Mouse (Mus musculus) MEL (cell line): ENCODE data around the gene Erbb4. TPM values are rescaled to one million over a fixed set of nuclear protein-coding genes. Genes with fewer than 3 reads are reported as not detected.

Experiments
- DNase-seq: peaks from one replicate; pipeline ENCODE4 v3.0.0; 2011; ENCODE audit warnings: low read depth, low spot score
- H3K27ac ChIP-seq: 2 replicates; pipeline ENCODE4 v1.5.1; 2012; ENCODE audit warnings: low read depth, mild to moderate bottlenecking, control low read depth, low read length, moderate library complexity; ENCODE audit not compliant: control insufficient read depth
- H3K27me3 ChIP-seq, 2 experiments: fragments of 150-350 bp in 1 of 2; sonication (generic) in 1 of 2; 2 replicates each; pipeline ENCODE4 v1.6.1; 2012; ENCODE audit warnings: low read length in 2 of 2, mild to moderate bottlenecking in 2 of 2, improper control_type of control experiment in 1 of 2, moderate library complexity in 1 of 2; ENCODE audit not compliant: insufficient read depth in 2 of 2, control insufficient read depth in 1 of 2
- H3K36me3 ChIP-seq, 2 experiments: 2 replicates each; pipeline ENCODE4 v1.6.1; 2012 to 2014; ENCODE audit warnings: low read length in 2 of 2, improper control_type of control experiment in 1 of 2, inconsistent platforms in 1 of 2, mild to moderate bottlenecking in 1 of 2; ENCODE audit not compliant: insufficient read depth in 2 of 2, control insufficient read depth in 1 of 2
- H3K4me1 ChIP-seq, 2 experiments: fragments of 150-350 bp in 1 of 2; sonication (generic) in 1 of 2; 2 replicates each; pipeline ENCODE4 v1.6.1; 2012; ENCODE audit warnings: low read length in 2 of 2, improper control_type of control experiment in 1 of 2, mild to moderate bottlenecking in 1 of 2; ENCODE audit not compliant: insufficient read depth in 2 of 2, control insufficient read depth in 1 of 2
- H3K4me3 ChIP-seq, 2 experiments: fragments of 150-350 bp in 1 of 2; sonication (generic) in 1 of 2; 2 replicates each; pipeline ENCODE4 v1.5.1; 2012; ENCODE audit warnings: low read depth in 2 of 2, low read length in 2 of 2, mild to moderate bottlenecking in 2 of 2, moderate library complexity in 2 of 2, control low read depth in 1 of 2, improper control_type of control experiment in 1 of 2; ENCODE audit not compliant: control insufficient read depth in 1 of 2, insufficient read depth in 1 of 2
- H3K79me2 ChIP-seq: 2 replicates; pipeline ENCODE4 v1.6.1; 2012; ENCODE audit warnings: mild to moderate bottlenecking, low read length, moderate library complexity; ENCODE audit not compliant: control insufficient read depth, poor library complexity, insufficient read depth
- H3K9ac ChIP-seq: 2 replicates; pipeline ENCODE4 v1.6.1; 2012; ENCODE audit warnings: low read depth, mild to moderate bottlenecking, control low read depth, low read length, moderate library complexity; ENCODE audit not compliant: control insufficient read depth, poor library complexity, severe bottlenecking
- H3K9me3 ChIP-seq: fragments of 150-350 bp; sonication (generic); replicated peaks from 2 replicates; pipeline ENCODE4 v1.6.1; 2012; ENCODE audit warnings: mild to moderate bottlenecking, low read length, improper control_type of control experiment, moderate library complexity; ENCODE audit not compliant: insufficient read depth
- BHLHE40 ChIP-seq: IDR thresholded peaks from 2 replicates; pipeline ENCODE4 v1.6.1; 2012; ENCODE audit warnings: low read depth, mild to moderate bottlenecking, inconsistent platforms, low read length, improper control_type of control experiment, borderline replicate concordance
- CTCF ChIP-seq, 3 experiments: IDR thresholded peaks in 2 of 3; conservative IDR thresholded peaks in 1 of 3; 2 replicates each; pipeline ENCODE4 v1.5.1; 2011 to 2012; ENCODE audit warnings: low read length in 3 of 3, low read depth in 2 of 3, mild to moderate bottlenecking in 2 of 3, improper control_type of control experiment in 1 of 3, inconsistent platforms in 1 of 3, mixed read lengths in 1 of 3, moderate library complexity in 1 of 3; ENCODE audit not compliant: control insufficient read depth in 1 of 3, insufficient read depth in 1 of 3, poor library complexity in 1 of 3, severe bottlenecking in 1 of 3
- E2F4 ChIP-seq: IDR thresholded peaks from 2 replicates; pipeline ENCODE4 v1.6.1; 2011; ENCODE audit warnings: low read depth, low read length, improper control_type of control experiment, borderline replicate concordance
- ELF1 ChIP-seq: IDR thresholded peaks from 2 replicates; pipeline ENCODE4 v1.6.1; 2014; ENCODE audit warnings: low read depth, mild to moderate bottlenecking, inconsistent platforms, low read length, improper control_type of control experiment, moderate library complexity
- ETS1 ChIP-seq: IDR thresholded peaks from 2 replicates; pipeline ENCODE4 v1.6.1; 2012; ENCODE audit warnings: low read depth, mild to moderate bottlenecking, inconsistent platforms, low read length, improper control_type of control experiment, moderate library complexity
- GABPA ChIP-seq: IDR thresholded peaks from 2 replicates; pipeline ENCODE4 v1.6.1; 2012; ENCODE audit warnings: low read depth, mild to moderate bottlenecking, inconsistent platforms, low read length, improper control_type of control experiment, moderate library complexity
- HCFC1 ChIP-seq: IDR thresholded peaks from 2 replicates; pipeline ENCODE4 v1.6.1; 2012; ENCODE audit warnings: low read depth, mild to moderate bottlenecking, inconsistent platforms, low read length, improper control_type of control experiment, moderate library complexity
- JUND ChIP-seq: IDR thresholded peaks from 2 replicates; pipeline ENCODE4 v1.6.1; 2011; ENCODE audit warnings: low read depth, mild to moderate bottlenecking, improper control_type of control experiment, low read length
- KAT2A ChIP-seq: conservative IDR thresholded peaks from 2 replicates; pipeline ENCODE4 v1.6.1; 2012; ENCODE audit warnings: low read depth, low read length, improper control_type of control experiment, inconsistent platforms
- MAFK ChIP-seq: IDR thresholded peaks from 2 replicates; pipeline ENCODE4 v1.6.1; 2011; ENCODE audit warnings: low read depth, mild to moderate bottlenecking, low read length, improper control_type of control experiment, borderline replicate concordance
- MAZ ChIP-seq: IDR thresholded peaks from 2 replicates; pipeline ENCODE4 v1.6.1; 2012; ENCODE audit warnings: low read depth, mild to moderate bottlenecking, inconsistent platforms, low read length, improper control_type of control experiment
- MEF2A ChIP-seq: IDR thresholded peaks from 2 replicates; pipeline ENCODE4 v1.6.1; 2014; ENCODE audit warnings: low read depth, mild to moderate bottlenecking, inconsistent platforms, low read length, improper control_type of control experiment; ENCODE audit not compliant: poor library complexity, insufficient replicate concordance, severe bottlenecking; ENCODE audit errors: extremely low read depth
- MXI1 ChIP-seq: IDR thresholded peaks from 2 replicates; pipeline ENCODE4 v1.6.1; 2011; ENCODE audit warnings: mild to moderate bottlenecking, low read depth, low read length, improper control_type of control experiment
- POLR2A ChIP-seq, 2 experiments: IDR thresholded peaks; 2 replicates each; pipeline ENCODE4 v1.6.1; 2011 to 2012; ENCODE audit warnings: low read length in 2 of 2, mild to moderate bottlenecking in 2 of 2, control low read depth in 1 of 2, improper control_type of control experiment in 1 of 2, low read depth in 1 of 2, moderate library complexity in 1 of 2; ENCODE audit not compliant: control insufficient read depth in 1 of 2, insufficient read depth in 1 of 2, poor library complexity in 1 of 2
- POLR2AphosphoS2 ChIP-seq: IDR thresholded peaks from 2 replicates; pipeline ENCODE4 v1.6.1; 2011; ENCODE audit warnings: low read length, improper control_type of control experiment
- POLR2AphosphoS5 ChIP-seq: IDR thresholded peaks from 2 replicates; pipeline ENCODE4 v1.6.1; 2012; ENCODE audit warnings: low read depth, borderline replicate concordance, mild to moderate bottlenecking, inconsistent platforms, low read length, moderate library complexity, mixed read lengths
- RAD21 ChIP-seq: IDR thresholded peaks from 2 replicates; pipeline ENCODE4 v1.6.1; 2011; ENCODE audit warnings: mild to moderate bottlenecking, low read depth, low read length, improper control_type of control experiment
- SIN3A ChIP-seq: IDR thresholded peaks from 2 replicates; pipeline ENCODE4 v1.6.1; 2012; ENCODE audit warnings: low read length, improper control_type of control experiment, inconsistent platforms
- SMC3 ChIP-seq: IDR thresholded peaks from 2 replicates; pipeline ENCODE4 v1.6.1; 2011; ENCODE audit warnings: low read depth, low read length, improper control_type of control experiment
- TAL1 ChIP-seq: IDR thresholded peaks from 2 replicates; pipeline ENCODE4 v1.6.1; 2012; ENCODE audit warnings: mild to moderate bottlenecking, inconsistent platforms, low read length, moderate library complexity, mixed read lengths
- TBP ChIP-seq: IDR thresholded peaks from 2 replicates; pipeline ENCODE4 v1.8.0; 2011; ENCODE audit warnings: low read depth, low read length, improper control_type of control experiment
- TCF12 ChIP-seq: IDR thresholded peaks from 2 replicates; pipeline ENCODE4 v1.6.1; 2014; ENCODE audit warnings: low read depth, mild to moderate bottlenecking, inconsistent platforms, low read length, improper control_type of control experiment, moderate library complexity
- USF1 ChIP-seq: IDR thresholded peaks from 2 replicates; pipeline ENCODE4 v1.6.1; 2014; ENCODE audit warnings: low read depth, mild to moderate bottlenecking, inconsistent platforms, low read length, improper control_type of control experiment, moderate library complexity
- USF2 ChIP-seq, 2 experiments: IDR thresholded peaks; 2 replicates each; pipeline ENCODE4 v1.6.1; 2011 to 2012; ENCODE audit warnings: improper control_type of control experiment in 2 of 2, low read length in 2 of 2, borderline replicate concordance in 1 of 2, inconsistent platforms in 1 of 2, low read depth in 1 of 2, mild to moderate bottlenecking in 1 of 2; ENCODE audit not compliant: insufficient read depth in 1 of 2
- ZC3H11A ChIP-seq: IDR thresholded peaks from 2 replicates; pipeline ENCODE4 v1.6.1; 2012; ENCODE audit warnings: low read depth, mild to moderate bottlenecking, inconsistent platforms, low read length, improper control_type of control experiment
- ZMIZ1 ChIP-seq: IDR thresholded peaks from 2 replicates; pipeline ENCODE4 v1.6.1; 2012; ENCODE audit warnings: low read depth, mild to moderate bottlenecking, inconsistent platforms, low read length, improper control_type of control experiment, moderate library complexity
- ZNF384 ChIP-seq: IDR thresholded peaks from 2 replicates; pipeline ENCODE4 v1.6.1; 2012; ENCODE audit warnings: low read depth, mild to moderate bottlenecking, inconsistent platforms, low read length, improper control_type of control experiment
- polyA plus RNA-seq, 2 experiments: library from polyadenylated mRNA; stranded (reverse) in 1 of 2; unstranded in 1 of 2; fragments of >175 nt in 1 of 2; fragments of >200 nt in 1 of 2; gene quantifications; 2 replicates each; pipeline versions ENCODE4 v1.2.1 to v1.2.4; 2012; ENCODE audit warnings: low replicate concordance in 2 of 2, low read depth in 1 of 2; ENCODE audit not compliant: insufficient read length in 2 of 2, insufficient read depth in 1 of 2, missing spikeins in 1 of 2
- total RNA-seq: library from RNA; depleted of rRNA; stranded (reverse); fragments of 300-350 nt; gene quantifications from 2 replicates; pipeline ENCODE4 v1.2.3, GENCODE M21; 2012

The Erbb4 gene
- total and polyA plus RNA-seq, 3 experiments = not detected

GRCm38 (mm10) chr1:68020020-68020419 is 1087.8 kb downstream of the Erbb4 start:
- Histone ChIP-seq H3K27me3 (no peaks in the 10 kb centered on the region), H3K27ac (no peak overlapping the region), H3K36me3 (no peaks in the 10 kb centered on the region), H3K9me3 (no peaks in the 10 kb centered on the region), H3K4me3 (no peak overlapping the region), H3K9ac (no peak overlapping the region), H3K79me2 (no peaks in the 10 kb centered on the region), H3K4me1 (no peaks in the 10 kb centered on the region)
- TF ChIP-seq HCFC1 = no peak
- no peak for TF ChIP-seq MEF2A
- no peak for TF ChIP-seq POLR2A (IDR thresholded peaks at IDR 0.05; ENCODE audit: control insufficient read depth in 1 of 2, insufficient read depth in 1 of 2, low read depth in 1 of 2, low read length in 2 of 2, poor library complexity in 1 of 2)
- TF ChIP-seq E2F4 = no peak
- TF ChIP-seq ETS1 = no peak
- TF ChIP-seq TCF12 = no peak
- no peak for TF ChIP-seq RAD21
- TF ChIP-seq SIN3A = no peak
- no peak for TF ChIP-seq MXI1
- no peak for TF ChIP-seq CTCF (IDR thresholded peaks at IDR 0.05 in 2 of 3, conservative IDR thresholded peaks at IDR 0.05 in 1 of 3; ENCODE audit: control insufficient read depth in 1 of 3, insufficient read depth in 1 of 3, low read depth in 2 of 3, low read length in 3 of 3, poor library complexity in 1 of 3, severe bottlenecking in 1 of 3)
- no peak for TF ChIP-seq JUND
- TF ChIP-seq ZNF384 = no peak
- no peak for TF ChIP-seq GABPA
- no peak for TF ChIP-seq ZMIZ1
- no peak for TF ChIP-seq USF2 (IDR thresholded peaks at IDR 0.05; ENCODE audit: borderline replicate concordance in 1 of 2, insufficient read depth in 1 of 2, low read depth in 1 of 2, low read length in 2 of 2)
- no peak for TF ChIP-seq POLR2AphosphoS2
- no peak for TF ChIP-seq TAL1
- no peak for TF ChIP-seq ELF1
- TF ChIP-seq SMC3 = no peak
- DNase-seq = no peak

DNA sequence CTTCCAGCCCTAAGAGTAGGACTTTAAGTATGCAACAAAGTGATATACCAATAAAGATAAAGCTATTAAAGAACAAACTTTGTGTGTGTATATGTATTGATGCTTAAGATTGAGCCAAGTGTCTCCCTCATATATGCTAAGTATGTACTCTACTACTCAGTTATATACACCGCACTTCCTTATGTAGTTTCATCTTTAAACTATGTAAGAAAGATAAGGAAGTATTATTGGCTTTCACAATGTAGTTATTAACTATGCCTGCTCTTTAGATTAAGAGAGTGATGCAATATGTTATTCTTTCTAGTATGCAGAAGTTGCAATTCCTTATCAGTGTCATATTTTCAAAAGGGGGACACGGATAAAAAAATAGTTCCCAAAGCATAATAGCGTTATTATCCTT is 1088.2 kb downstream of the Erbb4 start:
- no peaks in the 10 kb centered on the region for H3K27me3 ChIP-seq
- H3K36me3 ChIP-seq = no peaks in the 10 kb centered on the region
- H3K4me3 ChIP-seq = no peak overlapping the region
- H3K9ac ChIP-seq = no peak overlapping the region
- no peak overlapping the region for H3K27ac ChIP-seq
- no peak for DNase-seq
- no peak for TF ChIP-seq BHLHE40
- TF ChIP-seq POLR2AphosphoS2 = no peak
- TF ChIP-seq ZMIZ1 = no peak
- TF ChIP-seq USF1 = no peak
- TF ChIP-seq HCFC1 = no peak
- TF ChIP-seq KAT2A = no peak
- TF ChIP-seq MAZ = no peak
- TF ChIP-seq TBP = no peak
- no peak for TF ChIP-seq ZNF384
- TF ChIP-seq SMC3 = no peak
- TF ChIP-seq MAFK = no peak
- no peak for TF ChIP-seq ZC3H11A
- TF ChIP-seq POLR2AphosphoS5 = no peak
- TF ChIP-seq ETS1 = no peak
- H3K4me1 ChIP-seq = no peaks in the 10 kb centered on the region
- no peaks in the 10 kb centered on the region for H3K79me2 ChIP-seq
- no peaks in the 10 kb centered on the region for H3K9me3 ChIP-seq
